Mouse (Mus musculus): ENCODE results near the gene Ube2r2.
A peak's percentile ranks its signal among the peaks of the same experiment; 100 is the strongest.

Gene Ube2r2

GRCm38 (mm10) chr4:41189809-41190208, 54.3 kb downstream of the Ube2r2 start:
- DNase-seq: no peak

GRCm38 (mm10) chr4:41192544-41193512, 57.3 kb downstream of the Ube2r2 start:
- no peak for DNase-seq

- DNase-seq: no peak
These were observed 59.8 kb downstream of the Ube2r2 start for GRCm38 (mm10) chr4:41195328-41195727.

- DNase-seq: no peak
These were observed 61.5 kb downstream of the Ube2r2 start for GRCm38 (mm10) chr4:41196861-41197610.

GRCm38 (mm10) chr4:41202135-41202534, 66.6 kb downstream of the Ube2r2 start:
- no peak for DNase-seq

- DNase-seq: no peak
These were observed 70.2 kb downstream of the Ube2r2 start for GRCm38 (mm10) chr4:41205751-41206150.

GRCm38 (mm10) chr4:41208050-41208449, 72.5 kb downstream of the Ube2r2 start:
- no peak for DNase-seq

- DNase-seq: peak in 1 of 2 experiments; percentile 2
These were observed 89.9 kb downstream of the Ube2r2 start for GRCm38 (mm10) chr4:41225412-41225811.

GRCm38 (mm10) chr4:41226351-41226750, 90.8 kb downstream of the Ube2r2 start:
- DNase-seq: peak; percentile 64 to 70

GRCm38 (mm10) chr4:41235621-41236020, 100.1 kb downstream of the Ube2r2 start:
- DNase-seq: no peak

GRCm38 (mm10) chr4:41240916-41241315, 105.4 kb downstream of the Ube2r2 start:
- DNase-seq: no peak

Data from B cell, adult 2 months (primary cell).